Mouse (Mus musculus) embryonic stem cell, embryonic (primary cell): ENCODE results near the gene Nr1d2.
"Not testable (repeated sequence)": the region's sequence is repeated elsewhere in the genome, so short reads cannot be mapped to it uniquely, and the experiment has no call there.

Experiments
- CTCF ChIA-PET, 4 experiments: fragments of 300-600 bp in 2 of 4; fragments of 350-600 bp in 2 of 4; sonication (Branson Sonifier 250); formaldehyde crosslinking; loops; one replicate each; lab custom pipeline; 2022; ENCODE audit warnings: inconsistent platforms in 2 of 4; lab: Charles Lee
- POLR2A ChIA-PET, 4 experiments: fragments of 300-600 bp in 2 of 4; fragments of 350-600 bp in 2 of 4; sonication (Branson Sonifier 250); formaldehyde crosslinking; loops; one replicate each; lab custom pipeline; 2022; ENCODE audit warnings: antibody characterized with exemption in 4 of 4, inconsistent platforms in 1 of 4; lab: Charles Lee

Nr1d2 gene

DNA sequence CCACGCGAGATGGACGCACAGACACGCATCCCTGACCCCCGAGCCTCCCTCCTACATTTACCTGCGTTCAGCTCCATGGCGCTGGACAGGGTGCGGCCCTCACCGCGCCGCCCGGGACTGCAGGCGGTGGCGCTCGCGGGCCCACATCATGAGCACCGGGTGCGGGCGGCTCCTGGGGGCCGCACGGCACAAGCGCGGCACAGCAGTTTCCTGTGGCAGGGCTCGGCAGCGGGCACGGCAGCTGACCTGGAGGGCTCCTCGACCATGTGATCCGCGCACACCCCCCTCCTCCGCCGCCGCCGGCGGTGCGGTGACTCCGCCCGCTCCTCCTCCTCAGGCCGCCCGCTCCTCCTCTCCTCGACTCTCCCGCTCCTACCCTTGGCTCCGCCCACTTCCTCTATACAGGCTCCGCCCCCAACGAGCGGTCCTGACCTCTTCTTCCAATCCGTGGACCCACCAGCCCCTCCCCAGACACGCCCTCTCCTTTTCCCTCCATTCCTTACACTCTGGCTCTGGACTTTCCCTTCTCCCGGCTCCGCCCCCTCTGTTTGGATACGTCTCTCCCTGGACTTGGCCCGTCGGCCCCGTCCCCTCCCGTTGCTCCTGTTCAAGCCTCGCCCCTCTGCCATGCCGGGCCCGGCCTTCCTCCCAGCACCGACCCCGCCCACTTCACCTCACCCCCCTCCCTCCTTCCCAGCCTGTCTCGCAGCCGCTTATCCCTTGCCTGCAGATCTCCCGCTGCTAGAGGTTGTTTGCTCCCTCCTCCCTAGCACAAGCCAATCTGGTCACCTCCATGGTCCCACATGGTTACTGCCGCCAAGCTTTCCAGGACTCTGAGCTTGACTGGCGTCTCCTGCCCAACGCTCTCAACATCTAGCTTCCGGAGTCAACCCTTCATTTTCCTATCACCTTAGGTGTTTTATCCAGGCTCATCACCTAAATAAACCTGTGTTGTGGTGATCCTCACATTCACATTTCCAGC is at the start of gene Nr1d2:
Gene Nr1d2 (minus strand): TSS at position 378 of the 982 bp plus-strand sequence.
- POLR2A ChIA-PET, result interaction anchor here (0.5 to 17.7 kb wide), 35 partner anchors 10 to 948 kb away, joined by 3 to 371 read pairs (median 4); partner anchors contain the start of genes Nkiras1 (in 4 of the 4) and Rpl15 (in 3 of the 4)

DNA sequence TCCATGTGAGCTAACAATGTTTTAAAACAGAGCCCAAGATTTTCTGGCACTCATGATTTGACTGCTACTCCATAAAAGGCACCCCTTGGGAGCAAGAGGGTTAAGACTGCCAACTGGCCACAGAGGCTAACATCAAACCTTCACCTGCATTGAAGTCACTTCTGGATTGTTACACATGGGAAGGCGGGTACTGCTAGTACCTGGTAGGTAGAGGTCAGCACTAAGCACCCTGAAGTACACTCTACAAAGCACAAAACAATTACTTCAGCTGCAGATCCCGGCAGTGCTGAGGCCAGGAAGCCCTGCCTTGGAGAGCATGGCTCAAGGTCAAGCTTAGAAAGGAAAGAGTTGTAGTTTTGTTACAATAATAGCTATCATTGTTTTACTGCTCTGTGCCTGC is 48.5 kb upstream of the Nr1d2 start:
- CTCF ChIA-PET, result no interaction called here
- POLR2A ChIA-PET, result interaction anchor here in 3 of 4 experiments (0.7 to 13.2 kb wide), 3 partner anchors 16 to 21 kb away, joined by 4 to 169 read pairs (median 9); partner anchors contain the start of genes Nkiras1 (in 2 of the 3) and Rpl15 (in 2 of the 3)

More for the DNA sequence above, at the start of gene Nr1d2:
- CTCF ChIA-PET, result interaction anchor here in 3 of 4 experiments (0.6 to 1.1 kb wide), 3 partner anchors 22 to 52 kb away, joined by 3 to 9 read pairs (median 4); no protein-coding TSS in a partner anchor

DNA sequence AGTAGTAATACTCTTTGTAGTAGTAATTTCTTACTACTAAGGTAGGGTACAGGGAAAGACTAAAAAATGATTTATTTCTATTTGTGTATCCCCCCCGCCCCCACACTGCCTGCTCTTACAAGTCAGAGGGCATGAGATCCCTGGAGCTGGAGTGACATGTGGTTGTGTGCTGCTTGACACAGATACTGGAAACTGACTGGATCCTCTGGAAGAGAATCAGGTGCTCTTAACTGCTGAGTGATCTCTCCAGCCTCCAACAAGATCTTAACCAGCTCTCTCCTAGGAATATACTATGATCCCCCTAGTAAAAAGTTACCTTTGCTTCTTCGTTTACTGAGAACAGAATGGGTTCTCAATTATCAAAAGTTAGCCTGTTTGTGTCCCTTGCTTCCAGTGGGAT is 47.5 kb upstream of the Nr1d2 start:
- ChIA-PET CTCF (interaction anchor here in 1 of 4 experiments (1.4 kb wide), 1 partner anchor 18 kb away, joined by 5 read pairs; no protein-coding TSS in a partner anchor), POLR2A (interaction anchor here in 2 of 4 experiments (0.8 to 13.2 kb wide), 3 partner anchors 16 to 18 kb away, joined by 5 to 169 read pairs (median 9); partner anchors contain the start of genes Nkiras1 (in 2 of the 2) and Rpl15 (in 2 of the 2))

DNA sequence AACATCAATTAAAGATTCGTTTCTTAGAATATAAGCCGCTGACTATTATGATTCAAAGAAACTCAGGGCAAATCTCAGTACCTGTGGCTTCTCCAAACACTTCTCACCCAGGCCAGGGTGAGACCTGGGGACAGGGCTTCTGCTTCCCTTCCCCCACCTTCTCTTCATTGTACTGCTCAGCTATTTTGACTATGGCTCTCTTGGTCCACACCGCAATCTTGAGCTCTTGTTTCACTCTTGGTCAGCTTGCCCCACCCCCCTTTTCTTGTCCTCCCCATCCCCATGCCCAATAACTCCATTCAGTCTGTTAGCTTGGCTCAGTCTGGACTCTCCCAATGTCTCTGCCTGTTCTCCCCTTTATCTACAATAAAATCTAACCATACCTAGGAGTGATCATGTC is 46.5 kb upstream of the Nr1d2 start:
- ChIA-PET CTCF (interaction anchor here in 3 of 4 experiments (0.6 to 1.4 kb wide), 6 partner anchors 14 to 757 kb away, joined by 3 to 9 read pairs (median 4); partner anchors contain the start of genes Nkiras1 (in 1 of the 3) and Rpl15 (in 1 of the 3)), POLR2A (interaction anchor here in 2 of 4 experiments (0.6 to 13.2 kb wide), 5 partner anchors 8 to 289 kb away, joined by 3 to 169 read pairs (median 5); partner anchors contain the start of genes Nkiras1 (in 2 of the 2) and Rpl15 (in 2 of the 2))

DNA sequence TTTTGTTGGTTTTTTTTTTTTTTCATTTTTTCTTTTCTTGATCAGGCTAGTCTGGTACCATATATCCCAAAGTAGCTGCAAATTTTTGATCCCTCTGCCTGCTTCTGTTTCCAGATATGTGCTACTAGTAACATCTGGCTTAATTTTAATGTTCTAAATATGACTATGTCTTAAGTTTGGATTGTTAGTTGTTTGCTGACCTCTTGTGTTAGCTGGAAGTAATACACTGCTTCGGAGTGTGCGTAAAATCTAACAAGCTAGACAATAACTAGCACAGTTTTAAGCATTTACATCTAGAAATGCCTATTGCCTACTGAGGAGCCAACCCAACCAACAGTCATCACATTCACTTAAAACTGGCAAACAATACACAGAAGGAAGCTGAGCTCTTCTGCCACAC is 45.7 kb upstream of the Nr1d2 start:
- CTCF ChIA-PET, result interaction anchor here (0.6 to 1.3 kb wide), 14 partner anchors 9 to 271 kb away, joined by 3 to 8 read pairs (median 4); partner anchors contain the start of genes Nkiras1 (in 1 of the 4) and Rpl15 (in 1 of the 4)
- POLR2A ChIA-PET, result interaction anchor here in 3 of 4 experiments (0.6 to 13.2 kb wide), 7 partner anchors 9 to 800 kb away, joined by 4 to 169 read pairs (median 5); partner anchors contain the start of genes Nkiras1 (in 3 of the 3) and Rpl15 (in 3 of the 3)

DNA sequence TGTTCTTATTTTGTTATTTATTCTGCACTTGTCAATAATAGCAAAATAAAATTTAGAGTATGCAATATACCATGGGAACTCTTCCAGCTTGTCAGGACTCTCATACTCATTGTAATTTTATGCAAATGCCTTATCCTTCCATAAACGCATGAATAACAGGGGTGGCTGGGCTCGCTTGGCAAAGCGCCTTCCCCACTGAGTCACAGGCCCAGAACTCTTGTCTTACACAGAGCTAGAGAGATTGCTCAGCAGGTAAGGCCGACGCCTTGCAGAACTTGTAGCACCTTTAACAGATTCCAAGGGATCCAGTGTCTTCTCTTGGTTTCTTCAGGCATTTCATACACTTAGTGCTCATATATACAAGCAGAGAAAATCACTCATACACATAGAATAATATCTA is 41.4 kb upstream of the Nr1d2 start:
- POLR2A ChIA-PET, result interaction anchor here in 3 of 4 experiments (1.3 to 13.2 kb wide), 3 partner anchors 9 to 11 kb away, joined by 3 to 169 read pairs (median 63); partner anchors contain the start of genes Nkiras1 (in 3 of the 3) and Rpl15 (in 3 of the 3)

DNA sequence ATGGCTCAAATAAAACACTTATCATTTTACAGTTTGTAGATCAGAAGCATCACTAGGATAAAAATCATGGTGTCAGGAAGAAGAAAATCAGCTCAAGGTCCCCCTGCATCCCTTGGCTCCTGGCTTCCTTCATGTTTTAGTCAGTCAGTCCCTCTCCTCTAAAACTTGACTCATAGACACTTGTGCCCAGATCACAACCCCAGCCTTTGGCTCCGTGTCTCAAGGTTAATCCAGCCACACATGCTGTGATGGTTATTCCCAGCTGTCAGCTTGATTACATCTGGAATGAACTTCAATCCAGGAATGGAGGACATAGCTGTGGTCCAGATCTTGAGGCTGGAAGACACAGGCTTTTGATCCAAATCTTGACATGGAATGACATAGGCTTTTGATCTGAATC is 35.6 kb upstream of the Nr1d2 start:
- POLR2A ChIA-PET, result interaction anchor here in 2 of 4 experiments (1.8 to 13.7 kb wide), 2 partner anchors 7 to 36 kb away, joined by 6 to 169 read pairs; partner anchors contain the start of gene Nr1d2 (in 1 of the 2)
- CTCF ChIA-PET, result interaction anchor here in 1 of 4 experiments (1.8 kb wide), 1 partner anchor 10 kb away, joined by 6 read pairs; no protein-coding TSS in a partner anchor

More for the DNA sequence above, 41.4 kb upstream of the Nr1d2 start:
- CTCF ChIA-PET, result no interaction called here

DNA sequence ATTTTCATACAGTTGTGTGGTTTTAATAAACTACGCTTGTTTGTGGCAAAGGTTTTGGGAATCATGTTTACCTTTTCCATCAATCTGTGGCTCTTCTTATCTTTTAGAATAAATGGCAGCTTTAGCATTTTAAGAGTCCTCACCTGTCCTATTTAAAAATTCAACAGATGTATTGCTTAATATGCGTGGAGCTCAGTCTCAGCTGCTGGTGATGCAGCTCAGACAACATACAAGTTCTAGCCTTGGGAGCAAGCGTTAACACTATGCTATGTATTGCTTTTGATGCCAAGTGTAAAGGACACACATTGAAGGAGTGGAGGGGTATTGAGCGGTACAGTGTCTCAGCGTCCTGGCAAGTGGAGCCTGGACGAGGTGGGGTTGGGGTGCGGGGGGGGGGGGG is 32.7 kb upstream of the Nr1d2 start:
- POLR2A ChIA-PET, result interaction anchor here in 3 of 4 experiments (0.6 to 13.7 kb wide), 22 partner anchors 8 to 622 kb away, joined by 3 to 371 read pairs (median 17); partner anchors contain the start of genes Nr1d2 (in 2 of the 3) and Ube2e2 (in 1 of the 3)
- CTCF ChIA-PET, result interaction anchor here in 1 of 4 experiments (1.0 to 1.3 kb wide), 2 partner anchors 13 to 61 kb away, joined by 4 read pairs; no protein-coding TSS in a partner anchor

DNA sequence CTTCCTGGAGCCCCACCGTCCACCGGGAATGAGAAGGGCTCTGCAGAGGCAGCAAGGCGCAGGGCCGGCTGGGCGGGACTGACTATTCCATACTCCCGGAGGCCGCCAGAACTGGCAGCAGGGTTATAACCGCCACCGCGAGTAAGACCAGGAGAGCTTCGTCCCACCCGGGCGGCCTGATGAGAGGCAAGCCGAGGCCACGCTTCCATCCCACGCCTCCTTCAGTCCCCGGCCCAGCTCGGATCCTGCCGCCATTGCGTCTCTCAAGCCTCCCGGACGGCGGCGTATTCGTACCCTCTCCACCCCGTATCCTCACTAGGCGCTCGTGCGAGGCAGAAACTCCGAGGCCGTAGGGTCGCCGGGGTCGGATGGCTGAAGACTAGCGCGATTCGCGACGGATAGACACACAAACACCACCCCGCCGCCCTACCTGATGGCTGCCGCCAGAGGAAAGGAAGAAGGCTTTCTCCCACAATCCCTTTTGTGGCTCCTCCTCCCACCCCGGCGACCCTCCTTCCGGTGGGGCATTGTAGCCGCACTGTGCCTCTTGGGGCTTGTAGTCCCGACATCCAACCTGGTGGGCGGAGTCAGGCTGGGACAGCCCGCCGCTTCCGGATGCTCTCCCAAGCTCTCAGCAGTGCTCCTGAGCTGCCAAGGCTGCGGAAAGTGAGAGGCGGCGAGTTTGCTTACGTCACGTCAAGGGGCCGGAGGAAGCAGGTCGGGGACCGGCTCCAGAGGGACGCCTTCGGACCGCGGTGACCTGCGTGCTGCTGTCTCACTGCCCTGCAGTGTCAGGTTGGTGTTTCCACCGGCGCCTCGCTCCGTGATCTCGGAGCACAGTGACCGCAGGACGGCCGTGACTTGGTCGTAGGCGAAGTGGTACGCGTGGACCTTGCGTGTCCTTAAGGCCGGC is 31.9 kb upstream of the Nr1d2 start, which contains the start of the genes Nkiras1 and Rpl15:
Gene Nkiras1 (plus strand): TSS at position 608 of the 913 bp plus-strand sequence.
Gene Rpl15 (minus strand): TSS at position 863 of the 913 bp plus-strand sequence.
- ChIA-PET POLR2A (interaction anchor here (0.6 to 13.7 kb wide), 69 partner anchors 7 to 623 kb away, joined by 3 to 371 read pairs (median 5); partner anchors contain the start of genes Nr1d2 (in 3 of the 4) and Ube2e2 (in 1 of the 4)), CTCF (interaction anchor here in 2 of 4 experiments (0.6 to 1.3 kb wide), 3 partner anchors 8 to 60 kb away, joined by 3 to 4 read pairs (median 4); no protein-coding TSS in a partner anchor)

DNA sequence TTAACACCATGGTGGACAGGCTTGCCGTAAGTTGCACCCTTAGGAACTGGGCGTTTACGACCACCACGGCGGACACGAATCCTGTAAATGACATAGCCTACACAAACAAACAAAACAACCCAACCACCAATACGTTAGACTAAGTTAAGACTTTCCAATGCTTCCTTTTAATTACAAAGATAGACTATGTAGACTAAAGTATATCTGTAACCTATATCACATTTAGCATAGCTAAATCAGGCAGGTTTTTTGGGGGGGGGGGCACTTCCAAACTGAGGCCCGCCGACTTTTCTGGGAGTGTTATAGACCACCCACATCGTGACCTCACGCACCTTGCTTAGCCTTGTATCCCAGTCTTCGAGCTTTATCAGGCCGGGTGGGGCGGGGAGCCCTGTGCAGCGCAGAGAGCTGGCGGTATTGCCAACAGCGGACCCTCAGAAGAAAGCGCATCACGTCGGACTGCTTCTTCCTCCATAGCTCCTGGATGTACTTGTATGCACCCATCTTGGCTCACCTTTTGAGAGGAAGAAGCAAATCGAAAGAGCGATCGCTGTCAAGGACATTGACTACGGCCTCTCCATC is 31.1 kb upstream of the Nr1d2 start:
- POLR2A ChIA-PET, result interaction anchor here (0.5 to 13.7 kb wide), 60 partner anchors 8 to 1567 kb away, joined by 3 to 371 read pairs (median 6); partner anchors contain the start of gene Nr1d2 (in 3 of the 4)
- CTCF ChIA-PET, result not testable (repeated sequence)

DNA sequence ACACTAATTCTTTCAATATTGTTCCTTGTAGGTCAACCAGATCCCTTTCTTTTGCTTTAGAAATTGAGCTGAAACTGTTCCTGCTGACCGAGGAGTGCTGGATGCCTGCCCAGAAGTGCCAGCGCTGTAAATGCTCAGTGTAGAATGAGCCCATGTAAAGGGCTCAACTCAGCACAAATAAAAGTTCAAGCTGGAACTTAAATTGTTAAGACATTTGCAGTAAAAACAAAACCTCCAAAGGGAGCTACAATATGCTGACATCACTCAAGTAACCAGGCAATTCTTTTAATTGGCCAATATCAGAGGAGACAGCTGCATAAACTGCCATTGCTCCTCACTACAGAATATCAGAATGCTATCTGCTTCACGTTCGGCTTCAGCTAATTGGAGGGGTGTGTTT is 24.5 kb upstream of the Nr1d2 start:
- POLR2A ChIA-PET, result interaction anchor here in 2 of 4 experiments (1.4 to 13.7 kb wide), 4 partner anchors 11 to 27 kb away, joined by 3 to 371 read pairs (median 87); partner anchors contain the start of gene Nr1d2 (in 1 of the 2)
- CTCF ChIA-PET, result interaction anchor here in 1 of 4 experiments (0.6 kb wide), 1 partner anchor 24 kb away, joined by 9 read pairs; no protein-coding TSS in a partner anchor

DNA sequence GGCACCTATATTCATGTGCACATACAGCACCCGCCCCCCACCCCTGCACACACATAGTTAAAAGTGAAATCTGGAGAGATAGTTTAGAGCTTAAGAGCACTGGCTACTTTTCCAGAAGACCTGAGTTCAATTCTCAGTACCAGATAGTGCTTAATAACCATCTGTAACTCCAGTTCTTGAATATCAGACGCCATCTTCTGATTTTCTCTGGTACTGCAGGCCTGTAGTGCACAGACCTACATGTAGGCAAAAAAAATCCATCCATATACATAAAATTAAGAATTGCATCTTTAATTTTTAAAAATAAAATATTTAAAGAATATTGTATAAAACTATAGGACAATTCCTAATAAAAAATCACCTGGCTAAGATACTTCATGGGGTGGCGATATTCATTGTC is 22.3 kb upstream of the Nr1d2 start:
- ChIA-PET POLR2A (interaction anchor here in 3 of 4 experiments (0.6 to 13.2 kb wide), 7 partner anchors 8 to 23 kb away, joined by 3 to 371 read pairs (median 8); partner anchors contain the start of genes Nkiras1 (in 2 of the 3), Nr1d2 (in 2 of the 3) and Rpl15 (in 2 of the 3)), CTCF (interaction anchor here in 2 of 4 experiments (0.5 to 0.8 kb wide), 4 partner anchors 22 to 603 kb away, joined by 3 read pairs; partner anchors contain the start of gene Nr1d2 (in 1 of the 2))

DNA sequence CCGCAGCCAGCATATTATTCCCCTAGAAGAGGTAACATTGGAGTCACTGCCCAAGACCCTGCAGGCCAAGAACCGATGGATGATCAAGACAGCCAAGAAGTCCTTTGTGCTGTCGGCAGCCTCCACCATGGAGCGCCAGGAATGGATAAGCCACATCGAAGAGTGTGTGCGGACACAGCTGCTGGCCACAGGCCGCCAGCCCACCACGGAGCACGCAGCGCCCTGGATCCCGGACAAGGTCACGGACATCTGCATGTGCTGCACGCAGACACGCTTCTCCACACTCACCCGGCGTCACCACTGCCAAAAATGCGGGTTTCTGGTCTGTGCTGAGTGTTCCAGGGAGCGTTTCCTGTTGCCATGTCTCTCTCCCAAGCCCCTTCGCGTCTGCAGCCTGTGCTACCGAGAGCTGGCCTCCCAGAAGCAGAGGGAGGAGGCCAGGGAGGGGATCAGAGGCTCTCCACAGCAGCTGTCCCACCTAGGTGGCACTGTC is 3.8 kb upstream of the Nr1d2 start:
- CTCF ChIA-PET, result no interaction called here
- POLR2A ChIA-PET, result interaction anchor here in 2 of 4 experiments (1.0 to 17.7 kb wide), 3 partner anchors 10 to 26 kb away, joined by 3 to 371 read pairs (median 164); partner anchors contain the start of genes Nkiras1 (in 2 of the 2) and Rpl15 (in 2 of the 2)

DNA sequence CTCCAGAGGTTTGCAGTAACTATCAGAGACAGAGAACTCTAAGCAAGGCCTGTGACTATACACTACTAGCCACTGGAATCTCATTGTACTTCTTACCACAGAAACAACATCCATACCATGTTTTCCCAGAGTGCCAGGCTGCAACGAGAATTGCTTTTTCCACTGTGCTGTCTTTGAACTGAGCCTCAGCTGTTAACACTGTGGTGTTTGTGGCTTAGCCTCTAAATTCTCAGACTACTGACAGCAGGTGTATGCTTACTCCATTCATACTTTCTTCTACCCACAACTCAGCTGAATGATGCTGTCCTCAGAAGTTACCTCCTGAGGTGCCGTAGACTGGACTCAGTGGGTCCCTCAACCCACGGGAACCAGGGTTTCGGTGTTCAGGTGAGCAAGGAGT is 2.9 kb upstream of the Nr1d2 start:
- CTCF ChIA-PET, result no interaction called here
- POLR2A ChIA-PET, result interaction anchor here in 2 of 4 experiments (0.7 to 17.7 kb wide), 3 partner anchors 11 to 27 kb away, joined by 3 to 371 read pairs (median 164); partner anchors contain the start of genes Nkiras1 (in 2 of the 2) and Rpl15 (in 2 of the 2)

DNA sequence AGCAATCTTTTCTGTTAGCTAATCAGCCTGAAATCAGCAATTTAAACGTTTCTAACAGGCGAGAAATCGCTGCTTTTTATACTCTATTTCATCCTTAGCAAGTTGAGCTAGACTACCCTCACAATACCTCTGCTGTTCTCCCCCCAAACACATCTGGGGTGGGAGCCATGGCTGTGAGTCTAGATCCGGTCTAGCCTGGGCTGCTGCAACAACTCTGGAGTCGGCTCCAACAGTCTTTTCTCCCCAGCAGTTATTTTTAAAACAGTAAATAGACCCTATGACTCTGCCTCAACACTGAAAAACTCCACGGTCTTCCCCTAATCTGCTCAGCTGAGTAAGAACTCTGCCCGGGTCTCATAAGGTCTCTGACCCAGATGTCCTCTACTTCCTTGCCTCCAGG is 1.2 kb upstream of the Nr1d2 start:
- POLR2A ChIA-PET, result interaction anchor here in 3 of 4 experiments (0.9 to 17.7 kb wide), 9 partner anchors 9 to 36 kb away, joined by 3 to 371 read pairs (median 4); partner anchors contain the start of genes Nkiras1 (in 2 of the 3) and Rpl15 (in 2 of the 3)
- CTCF ChIA-PET, result no interaction called here
